Mouse (Mus musculus) adrenal gland, postnatal 25 days (tissue): ENCODE measurements around the gene Pld3. TPM values are rescaled to one million over a fixed set of nuclear protein-coding genes. Genes with fewer than 3 reads are reported as not detected.

Experiments
- DNase-seq: peaks from one replicate; pipeline ENCODE4 v3.0.0; 2021; ENCODE audit warnings: mixed read lengths
- long read RNA-seq: library from polyadenylated mRNA; stranded (forward); transcript quantifications from one replicate; pipeline ENCODE4 v2.0.0, GENCODE M21; 2021
- total RNA-seq: library from RNA; stranded (reverse); gene quantifications from 2 replicates; pipeline ENCODE4 v1.2.3, GENCODE M21; 2021

The Pld3 gene
- 108 and 114 TPM in 2 replicates for total RNA-seq
- long read RNA-seq, transcript Pld3-201 (14 exons, 2,282 nt) = major isoform, 24 of 85 reads
- long read RNA-seq, partial matches to known transcripts = 49 of 85 reads
- long read RNA-seq, other reads (novel, unspliced or antisense) = 10 of 85 reads

GRCm38 (mm10) chr7:27552931-27553513, at the start of gene Pld3, which contains the start of gene 2310022A10Rik:
TSS of gene Pld3 (minus strand) at chr7:27553218.
TSS of gene 2310022A10Rik (plus strand) at chr7:27553233.
- DNase-seq = peak; percentile 92

GRCm38 (mm10) chr7:27602161-27602560, 49.1 kb upstream of the Pld3 start:
- no peak for DNase-seq

- no peak for DNase-seq
These were observed 48.6 kb upstream of the Pld3 start for GRCm38 (mm10) chr7:27601628-27602027.

GRCm38 (mm10) chr7:27598053-27598452, 45.0 kb upstream of the Pld3 start:
- DNase-seq = no peak

- DNase-seq = no peak
These were observed 43.8 kb upstream of the Pld3 start for GRCm38 (mm10) chr7:27596586-27597503.

GRCm38 (mm10) chr7:27592934-27593645, 40.1 kb upstream of the Pld3 start:
- DNase-seq = no peak

- DNase-seq = no peak
These were observed 39.4 kb upstream of the Pld3 start for GRCm38 (mm10) chr7:27592217-27592929.

GRCm38 (mm10) chr7:27591266-27592216, 38.5 kb upstream of the Pld3 start, which contains the start of gene Akt2:
TSS of gene Akt2 (plus strand) at chr7:27591552.
- peak; percentile 87 for DNase-seq

- no peak for DNase-seq
These were observed 37.7 kb upstream of the Pld3 start for GRCm38 (mm10) chr7:27590566-27591213.

- no peak for DNase-seq
These were observed 37.1 kb upstream of the Pld3 start for GRCm38 (mm10) chr7:27590088-27590487.

GRCm38 (mm10) chr7:27587741-27588140, 34.7 kb upstream of the Pld3 start:
- no peak for DNase-seq

- DNase-seq = no peak
These were observed 33.8 kb upstream of the Pld3 start for GRCm38 (mm10) chr7:27586861-27587260.

GRCm38 (mm10) chr7:27580380-27581174, 27.6 kb upstream of the Pld3 start:
- DNase-seq = peak; percentile 60

- no peak for DNase-seq
These were observed 25.4 kb upstream of the Pld3 start for GRCm38 (mm10) chr7:27578465-27578864.

- DNase-seq = no peak
These were observed 24.6 kb upstream of the Pld3 start for GRCm38 (mm10) chr7:27577589-27577988.

GRCm38 (mm10) chr7:27576914-27577313, 23.9 kb upstream of the Pld3 start:
- peak; percentile 68 for DNase-seq

- DNase-seq = peak; percentile 42
These were observed 21.3 kb upstream of the Pld3 start for GRCm38 (mm10) chr7:27574124-27574880.

GRCm38 (mm10) chr7:27572133-27572532, 19.1 kb upstream of the Pld3 start:
- DNase-seq = no peak
